Mouse (Mus musculus) brown adipose tissue, adult 24 weeks (tissue): ENCODE results near the gene Abcb1b. TPM values are rescaled to one million over a fixed set of nuclear protein-coding genes. Genes with fewer than 3 reads are reported as not detected.
"Not testable (repeated sequence)": the region's sequence is repeated elsewhere in the genome, so short reads cannot be mapped to it uniquely, and the experiment has no call there.

Experiments used
- H3K27ac ChIP-seq: fragments of 200-500 bp; replicated peaks from 2 replicates; pipeline ENCODE4 v1.5.1; 2012; ENCODE audit warnings: low read depth, mild to moderate bottlenecking, low read length
- H3K4me1 ChIP-seq: fragments of 200-500 bp; 2 replicates; pipeline ENCODE4 v1.6.1; 2012; ENCODE audit warnings: low read length, mixed read lengths; ENCODE audit not compliant: control insufficient read depth, insufficient read depth, insufficient read length
- H3K4me3 ChIP-seq: fragments of 200-500 bp; 2 replicates; pipeline ENCODE4 v1.5.1; 2012; ENCODE audit warnings: low read depth, mild to moderate bottlenecking, low read length, moderate library complexity; ENCODE audit not compliant: insufficient read depth
- polyA plus RNA-seq: library from polyadenylated mRNA; stranded (reverse); fragments of >200 nt; gene quantifications from 2 replicates; pipeline ENCODE4 v1.2.4, GENCODE M21; 2012; ENCODE audit not compliant: missing spikeins, insufficient read depth, insufficient read length

The Abcb1b gene
- 7.9 and 9.2 TPM in 2 replicates for polyA plus RNA-seq

- Histone ChIP-seq H3K27ac (peak within 1 kb of the TSS; percentile 70), H3K4me3 (peak within 1 kb of the TSS; percentile 70), H3K4me1 (no peaks in the 10 kb centered on the region)
These were observed at the start of gene Abcb1b for GRCm38 (mm10) chr5:8797987-8798751. Gene Abcb1b (plus strand): TSS chr5:8798147.

GRCm38 (mm10) chr5:8772866-8773265 is 25.1 kb upstream of the Abcb1b start:
- H3K4me3 ChIP-seq, result no peak overlapping the region
- no peaks in the 10 kb centered on the region for H3K4me1 ChIP-seq
- no peak overlapping the region for H3K27ac ChIP-seq

- Histone ChIP-seq H3K4me3 (no peak overlapping the region), H3K27ac (no peak overlapping the region), H3K4me1 (no peaks in the 10 kb centered on the region)
These were observed 19.6 kb upstream of the Abcb1b start for GRCm38 (mm10) chr5:8778311-8778710.

- H3K4me3 ChIP-seq, result no peak overlapping the region
- H3K27ac ChIP-seq, result no peak overlapping the region
- H3K4me1 ChIP-seq, result no peaks in the 10 kb centered on the region
These were observed 19.2 kb upstream of the Abcb1b start for GRCm38 (mm10) chr5:8778751-8779150.

GRCm38 (mm10) chr5:8792281-8792680 is 5.7 kb upstream of the Abcb1b start:
- no peaks in the 10 kb centered on the region for H3K4me1 ChIP-seq
- no peak overlapping the region for H3K4me3 ChIP-seq
- no peak overlapping the region for H3K27ac ChIP-seq

GRCm38 (mm10) chr5:8798752-8799115 is 787 bp downstream of the Abcb1b start:
- Histone ChIP-seq H3K27ac (0 out of 2 replicates have a peak overlapping the region, but pooled peaks have one; percentile 39), H3K4me1 (no peaks in the 10 kb centered on the region), H3K4me3 (peak overlapping the region; percentile 70)

GRCm38 (mm10) chr5:8805742-8806141 is 7.8 kb downstream of the Abcb1b start:
- no peak overlapping the region for H3K27ac ChIP-seq
- H3K4me3 ChIP-seq, result no peak overlapping the region
- no peaks in the 10 kb centered on the region; the same call in 1 of the 2 replicates for H3K4me1 ChIP-seq

- Histone ChIP-seq H3K27ac (no peak overlapping the region), H3K4me1 (no peaks in the 10 kb centered on the region; the same call in 1 of the 2 replicates), H3K4me3 (no peak overlapping the region)
These were observed 9.4 kb downstream of the Abcb1b start for GRCm38 (mm10) chr5:8807137-8808004.

GRCm38 (mm10) chr5:8813872-8814271 is 15.9 kb downstream of the Abcb1b start:
- no peaks in the 10 kb centered on the region for H3K4me1 ChIP-seq
- H3K4me3 ChIP-seq, result no peak overlapping the region
- H3K27ac ChIP-seq, result no peak overlapping the region

- H3K4me1 ChIP-seq, result no peaks in the 10 kb centered on the region
These were observed 22.0 kb downstream of the Abcb1b start for GRCm38 (mm10) chr5:8819635-8820591.

GRCm38 (mm10) chr5:8820592-8821104 is 22.7 kb downstream of the Abcb1b start:
- not testable (repeated sequence) for H3K4me1 ChIP-seq, H3K4me3 ChIP-seq, H3K27ac ChIP-seq

More at GRCm38 (mm10) chr5:8819635-8820591, 22.0 kb downstream of the Abcb1b start:
- Histone ChIP-seq H3K4me3 (no peak overlapping the region), H3K27ac (no peak overlapping the region)

GRCm38 (mm10) chr5:8838661-8839438 is 40.9 kb downstream of the Abcb1b start:
- Histone ChIP-seq H3K4me3 (no peak overlapping the region), H3K27ac (no peak overlapping the region), H3K4me1 (no peaks in the 10 kb centered on the region)

GRCm38 (mm10) chr5:8839651-8840050 is 41.7 kb downstream of the Abcb1b start:
- Histone ChIP-seq H3K27ac (no peak overlapping the region), H3K4me3 (no peak overlapping the region), H3K4me1 (no peaks in the 10 kb centered on the region)

GRCm38 (mm10) chr5:8840887-8841286 is 42.9 kb downstream of the Abcb1b start:
- Histone ChIP-seq H3K4me3 (no peak overlapping the region), H3K4me1 (no peaks in the 10 kb centered on the region), H3K27ac (no peak overlapping the region)
